23 mouse cellular contexts compared by ENCODE assay signal in genomic region chr8:48353458-48353857, GRCm38 (mm10).
"Had no signal": no experiment of that assay in that cellular context is flagged by ENCODE, and none has a peak within 500 bp of the region (broad histone marks: within the 10 kb centered on the region; RNA-seq: fewer than 3 reads in every experiment).

No protein-coding gene starts in this region.

- H3K4me1 ChIP-seq: kidney, embryonic 15.5 days; limb, embryonic 12.5 days; limb, embryonic 15.5 days; neural tube, embryonic 12.5 days; neural tube, embryonic 15.5 days; stomach, embryonic 15.5 days had no signal

- H3K9me3 ChIP-seq: limb, embryonic 12.5 days; limb, embryonic 15.5 days; neural tube, embryonic 12.5 days; stomach, embryonic 15.5 days had no signal

- H3K36me3 ChIP-seq: limb, embryonic 15.5 days; neural tube, embryonic 12.5 days; neural tube, embryonic 15.5 days; stomach, embryonic 15.5 days had no signal

- H3K4me3 ChIP-seq: kidney, embryonic 15.5 days; limb, embryonic 12.5 days; limb, embryonic 15.5 days; neural tube, embryonic 12.5 days; neural tube, embryonic 15.5 days; stomach, embryonic 15.5 days had no signal

- H3K27ac ChIP-seq: kidney, embryonic 15.5 days; limb, embryonic 12.5 days; limb, embryonic 15.5 days; liver, embryonic 14.5 days; macrophage; neural tube, embryonic 12.5 days; neural tube, embryonic 15.5 days; stomach, embryonic 15.5 days had no signal

- ATAC-seq: liver, postnatal 0 days; lung, postnatal 0 days had no signal

- DNase-seq: kidney, adult 8-10 months; kidney, postnatal 10 days; kidney, postnatal 36 days; left cerebral cortex, postnatal 4 days; liver, postnatal 0 days; lung, embryonic 14.5 days; midbrain, embryonic 14.5 days; retina, postnatal 1 day; right cerebral cortex, postnatal 25 days; spleen, adult 18-20 months; thymus, adult 18-20 months; thymus, postnatal 36 days had no signal

- H3K9ac ChIP-seq: kidney, embryonic 15.5 days; limb, embryonic 12.5 days; limb, embryonic 15.5 days; liver, embryonic 14.5 days; liver, postnatal 0 days; lung, embryonic 14.5 days; neural tube, embryonic 12.5 days; neural tube, embryonic 15.5 days; stomach, embryonic 15.5 days had no signal

- H3K4me2 ChIP-seq: kidney, embryonic 15.5 days; limb, embryonic 12.5 days; limb, embryonic 15.5 days; liver, embryonic 11.5 days; lung, embryonic 14.5 days; midbrain, embryonic 11.5 days; neural tube, embryonic 12.5 days; neural tube, embryonic 15.5 days; stomach, embryonic 15.5 days had no signal

- H3K27me3 ChIP-seq: kidney, embryonic 15.5 days; limb, embryonic 12.5 days; limb, embryonic 15.5 days; neural tube, embryonic 12.5 days; neural tube, embryonic 15.5 days; stomach, embryonic 15.5 days had no signal
